Mouse (Mus musculus) embryonic stem cell, embryonic (primary cell): ENCODE results near the gene Gsdma2.

Source experiments
- CTCF ChIA-PET, 4 experiments: fragments of 300-600 bp in 2 of 4; fragments of 350-600 bp in 2 of 4; sonication (Branson Sonifier 250); formaldehyde crosslinking; loops; one replicate each; lab custom pipeline; 2022; ENCODE audit warnings: inconsistent platforms in 2 of 4; lab: Charles Lee
- POLR2A ChIA-PET, 4 experiments: fragments of 300-600 bp in 2 of 4; fragments of 350-600 bp in 2 of 4; sonication (Branson Sonifier 250); formaldehyde crosslinking; loops; one replicate each; lab custom pipeline; 2022; ENCODE audit warnings: antibody characterized with exemption in 4 of 4, inconsistent platforms in 1 of 4; lab: Charles Lee

Gene Gsdma2

GRCm38 (mm10) chr11:98702323-98702722 is 55.8 kb downstream of the Gsdma2 start:
- ChIA-PET CTCF (interaction anchor here in 3 of 4 experiments (0.6 to 2.4 kb wide), 5 partner anchors 8 to 273 kb away, joined by 3 to 10 read pairs (median 9); no protein-coding TSS in a partner anchor), POLR2A (interaction anchor here in 3 of 4 experiments (0.7 to 3.4 kb wide), 11 partner anchors 9 to 243 kb away, joined by 3 to 10 read pairs (median 4); partner anchors contain the start of gene Psmd3 (in 2 of the 3))

- ChIA-PET POLR2A (interaction anchor here in 2 of 4 experiments (1.6 to 4.3 kb wide), 3 partner anchors 11 to 13 kb away, joined by 3 to 12 read pairs (median 7); no protein-coding TSS in a partner anchor), CTCF (interaction anchor here in 2 of 4 experiments (1.2 to 7.6 kb wide), 3 partner anchors 13 to 17 kb away, joined by 4 to 60 read pairs (median 5); no protein-coding TSS in a partner anchor)
Observed at GRCm38 (mm10) chr11:98705021-98705420, 58.5 kb downstream of the Gsdma2 start.
